Mouse (Mus musculus): Measurements from ENCODE around the gene 2900026A02Rik.

GRCm38 (mm10) chr5:113135513-113135912 is 85.5 kb downstream of the 2900026A02Rik start:
- TF ChIP-seq ZC3H11A (IDR thresholded peaks at IDR 0.05; ENCODE audit: borderline replicate concordance, low read depth, low read length) (no peak), HCFC1 (IDR thresholded peaks at IDR 0.05; ENCODE audit: borderline replicate concordance, insufficient read depth, low read length) (no peak), ZNF384 (IDR thresholded peaks at IDR 0.05; ENCODE audit: low read depth, low read length) (no peak)

Measured in ES-E14 (cell line).